Mouse (Mus musculus) megakaryocyte, embryonic 14.5 days (primary cell): ENCODE measurements at regions not wholly inside any gene's neighbourhood (a gene's known extent, or its start where the extent isn't known, plus 50 kb on each side); places are given as distances from the start of the nearest gene placed in this dataset.

Source experiments
- H3K27me3 ChIP-seq: replicated peaks from 2 replicates; pipeline ENCODE3; 2012; ENCODE audit warnings: inconsistent platforms
- H3K36me3 ChIP-seq: replicated peaks from 2 replicates; pipeline ENCODE3; 2012; ENCODE audit warnings: low read length, inconsistent platforms, mixed read lengths
- H3K4me1 ChIP-seq: 2 replicates; pipeline ENCODE4 v1.6.1; 2012; ENCODE audit warnings: inconsistent platforms
- H3K4me3 ChIP-seq: replicated peaks from 2 replicates; pipeline ENCODE3; 2012; ENCODE audit warnings: moderate library complexity, mild to moderate bottlenecking, inconsistent platforms
- H3K9me3 ChIP-seq: 2 replicates; pipeline ENCODE4 v1.6.1; 2012; ENCODE audit warnings: inconsistent platforms
- FLI1 ChIP-seq: IDR thresholded peaks from 2 replicates; pipeline ENCODE4 v1.6.1; 2012; ENCODE audit warnings: low read length, inconsistent platforms, mixed read lengths
- GATA1 ChIP-seq: IDR thresholded peaks from 3 replicates; pipeline ENCODE4 v1.6.1; 2012; ENCODE audit warnings: mixed read lengths, low read length, inconsistent platforms, borderline replicate concordance

DNA sequence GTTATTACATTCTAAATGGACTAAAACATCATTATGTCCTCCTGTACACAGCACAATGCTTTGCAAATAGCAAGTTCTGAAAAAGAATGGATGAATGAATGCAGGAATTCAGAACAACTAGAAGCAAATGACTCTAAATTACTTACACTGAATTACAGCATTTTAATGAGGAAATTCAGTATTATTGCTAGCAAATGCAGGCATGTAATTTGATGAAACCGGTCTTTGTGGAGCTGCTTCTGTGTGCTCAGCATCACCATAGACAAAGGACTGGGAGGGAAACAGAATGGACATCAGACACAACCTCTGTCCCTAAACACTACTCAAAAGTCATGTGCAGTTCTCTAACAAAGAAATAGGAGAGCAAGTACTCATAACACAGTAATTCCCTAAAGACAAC is 137.4 kb upstream of the Cdyl start:
- H3K9me3 ChIP-seq, result no peaks in the 10 kb centered on the region
- H3K4me1 ChIP-seq, result no peaks in the 10 kb centered on the region
- peaks cover 5% of the 10 kb centered on the region for H3K27me3 ChIP-seq

DNA sequence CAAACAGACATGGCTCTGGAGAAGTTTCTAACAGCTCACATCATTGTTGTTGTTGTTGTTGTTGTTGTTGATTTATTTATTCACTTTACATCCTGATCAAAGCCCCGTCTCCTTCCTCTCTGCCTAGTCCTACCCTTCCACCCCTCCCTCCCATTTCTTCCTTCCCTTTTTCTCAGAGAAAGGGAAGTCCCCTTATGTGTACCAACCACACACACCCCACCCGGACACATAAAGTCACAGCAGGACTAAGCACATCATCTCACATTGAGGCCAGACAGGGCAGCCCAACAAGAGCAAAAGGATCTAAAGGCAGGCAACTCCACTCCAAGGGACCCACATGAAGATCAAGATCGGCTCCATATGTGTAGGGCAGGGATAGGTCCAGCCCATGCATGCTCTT is 130.1 kb upstream of the Cdyl start:
- Histone ChIP-seq H3K27me3 (no peaks in the 10 kb centered on the region), H3K4me1 (no peaks in the 10 kb centered on the region), H3K9me3 (peaks cover 3% of the 10 kb centered on the region; the same call in 1 of the 2 replicates), H3K36me3 (no peaks in the 10 kb centered on the region), H3K4me3 (no peak overlapping the region)
- TF ChIP-seq FLI1 (no peak), GATA1 (no peak)

More for the DNA sequence above, 137.4 kb upstream of the Cdyl start:
- H3K36me3 ChIP-seq, result no peaks in the 10 kb centered on the region
- no peak overlapping the region for H3K4me3 ChIP-seq
- TF ChIP-seq FLI1, result no peak
- no peak for TF ChIP-seq GATA1

DNA sequence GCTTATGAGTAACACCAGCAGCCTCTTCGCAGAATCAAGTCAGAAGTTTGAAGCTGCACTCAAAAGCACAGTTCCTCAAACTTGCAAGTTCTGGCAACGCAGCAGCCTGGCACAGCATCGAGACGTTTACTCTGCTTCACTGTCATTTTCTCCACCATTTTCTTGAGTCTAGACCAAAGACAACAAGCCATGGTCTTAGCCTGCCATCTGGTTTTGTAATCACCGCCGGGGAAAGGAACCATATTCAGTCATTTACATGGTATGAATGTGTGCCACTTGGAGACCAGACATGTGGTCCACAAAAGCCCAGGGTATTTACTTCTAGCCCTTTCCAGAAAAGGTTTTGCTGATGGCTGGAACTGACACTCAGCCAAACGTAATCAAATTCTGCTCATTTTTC is 122.5 kb upstream of the Cdyl start:
- no peaks in the 10 kb centered on the region for H3K36me3 ChIP-seq
- TF ChIP-seq FLI1 (no peak), GATA1 (no peak)

DNA sequence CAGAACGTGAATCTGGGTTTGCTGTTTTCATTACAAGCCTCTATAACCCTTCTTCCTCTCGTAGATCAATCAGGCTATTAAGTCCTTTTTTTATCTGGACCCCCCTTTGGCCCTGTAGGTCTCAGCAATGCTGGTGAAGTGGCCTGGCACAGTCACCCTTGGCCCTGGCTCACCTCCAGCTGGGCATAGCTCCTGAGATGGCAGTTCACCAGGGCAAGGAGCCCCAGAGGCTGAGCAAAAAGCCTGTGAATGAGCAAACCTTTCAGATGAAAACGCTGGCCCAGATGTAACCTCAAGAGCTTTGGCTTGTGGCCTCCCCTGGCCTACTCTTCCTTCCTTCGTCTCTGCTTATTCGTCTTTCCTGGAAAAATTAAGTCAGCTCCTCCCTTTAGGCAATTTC is 121.7 kb upstream of the Cdyl start:
- Histone ChIP-seq H3K36me3 (no peaks in the 10 kb centered on the region), H3K4me3 (no peak overlapping the region), H3K9me3 (0 out of 2 replicates have a peak, but pooled peaks cover 2% of the 10 kb centered on the region), H3K27me3 (peaks cover 1% of the 10 kb centered on the region), H3K4me1 (no peaks in the 10 kb centered on the region)
- TF ChIP-seq GATA1 (no peak), FLI1 (no peak)

More for the DNA sequence above, 122.5 kb upstream of the Cdyl start:
- Histone ChIP-seq H3K27me3 (peaks cover 1% of the 10 kb centered on the region), H3K4me1 (no peaks in the 10 kb centered on the region), H3K4me3 (no peak overlapping the region), H3K9me3 (0 out of 2 replicates have a peak, but pooled peaks cover 2% of the 10 kb centered on the region)

DNA sequence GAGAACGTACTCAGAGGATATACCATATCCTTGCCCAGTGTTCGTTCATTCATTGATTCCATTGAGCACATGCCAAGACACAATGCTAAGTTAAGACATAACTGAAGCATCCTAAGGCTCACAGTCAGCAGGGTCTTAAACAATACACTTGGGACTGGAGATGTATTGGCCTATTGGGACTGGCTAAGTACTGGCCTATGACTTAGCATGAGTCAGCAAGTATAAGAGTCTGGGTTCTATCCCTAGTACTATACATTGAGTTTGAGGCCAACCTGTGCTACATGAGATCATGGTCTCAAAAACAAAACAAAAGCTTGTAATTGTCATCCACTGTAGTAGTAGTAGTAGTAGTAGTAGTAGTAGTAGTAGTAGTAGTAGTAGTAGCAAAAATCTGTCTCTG is 119.2 kb upstream of the Cdyl start:
- H3K4me3 ChIP-seq, result no peak overlapping the region
- 0 out of 2 replicates have a peak, but pooled peaks cover 2% of the 10 kb centered on the region for H3K9me3 ChIP-seq
- H3K4me1 ChIP-seq, result no peaks in the 10 kb centered on the region
- no peak for TF ChIP-seq FLI1
- no peak for TF ChIP-seq GATA1
- H3K36me3 ChIP-seq, result no peaks in the 10 kb centered on the region
- H3K27me3 ChIP-seq, result peaks cover 1% of the 10 kb centered on the region

DNA sequence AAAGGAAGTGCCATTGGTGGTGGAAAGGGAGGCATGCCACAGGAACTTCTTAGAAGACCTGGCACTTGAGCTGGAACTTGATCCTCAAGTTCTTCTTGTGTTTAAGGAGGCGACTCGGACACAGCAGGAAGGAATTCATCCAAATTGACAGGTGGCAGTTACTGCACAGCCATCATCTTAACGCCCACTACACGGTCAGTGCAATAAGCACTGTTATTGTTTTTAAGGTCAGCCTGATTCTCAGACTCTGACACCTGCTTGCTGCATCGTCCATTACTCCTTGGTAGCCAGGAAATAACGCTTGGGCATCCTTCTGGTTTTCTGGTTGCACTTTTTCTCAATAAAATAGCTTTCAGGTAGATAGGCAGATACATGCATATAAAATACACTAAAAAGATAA is 118.6 kb upstream of the Cdyl start:
- H3K4me3 ChIP-seq, result no peak overlapping the region
- H3K9me3 ChIP-seq, result 0 out of 2 replicates have a peak, but pooled peaks cover 2% of the 10 kb centered on the region
- TF ChIP-seq GATA1, result no peak
- no peak for TF ChIP-seq FLI1
- peaks cover 1% of the 10 kb centered on the region for H3K27me3 ChIP-seq
- no peaks in the 10 kb centered on the region for H3K36me3 ChIP-seq
- H3K4me1 ChIP-seq, result no peaks in the 10 kb centered on the region

DNA sequence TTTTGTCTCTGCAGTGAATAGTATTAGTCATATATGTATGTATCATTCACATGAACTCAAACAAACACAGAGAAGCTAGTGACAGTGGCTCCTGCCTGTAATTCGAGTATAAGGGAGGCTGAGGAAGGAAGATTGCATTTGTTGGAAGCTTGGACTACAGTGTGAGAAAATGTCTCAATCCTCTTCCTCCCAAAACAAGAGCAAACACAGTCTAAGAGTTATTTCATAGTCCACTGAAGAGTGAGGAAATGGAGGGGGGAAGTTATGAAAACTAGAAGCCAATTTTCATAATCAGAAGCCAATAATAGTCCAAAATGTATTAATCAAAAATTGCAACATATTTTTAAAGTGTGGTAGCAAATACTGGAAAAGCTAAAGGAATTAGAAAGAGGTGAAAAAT is 95.6 kb upstream of the Cdyl start:
- Histone ChIP-seq H3K9me3 (peaks cover 12% of the 10 kb centered on the region; the same call in 1 of the 2 replicates), H3K4me1 (no peaks in the 10 kb centered on the region), H3K4me3 (no peak overlapping the region), H3K27me3 (no peaks in the 10 kb centered on the region), H3K36me3 (no peaks in the 10 kb centered on the region)
- no peak for TF ChIP-seq FLI1
- no peak for TF ChIP-seq GATA1

DNA sequence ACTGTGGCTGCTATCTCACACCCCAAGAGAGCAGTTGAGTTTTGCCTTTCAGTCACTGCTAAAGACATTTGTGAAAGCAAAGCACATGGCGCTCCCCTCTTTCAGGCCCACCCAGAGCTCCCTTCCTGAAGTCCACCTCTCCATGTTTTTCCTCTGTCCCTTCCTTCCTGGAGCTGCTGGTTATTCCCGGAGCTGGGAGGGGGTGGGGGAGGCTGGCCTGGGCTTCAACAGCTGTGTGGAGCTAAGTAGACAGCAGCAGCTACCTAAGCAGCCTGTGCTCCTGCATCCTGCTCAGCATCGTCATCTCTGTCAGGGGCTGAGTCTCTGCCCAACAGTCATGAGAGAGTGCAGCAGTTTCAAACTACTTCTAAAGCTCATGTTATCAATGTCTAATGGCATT is 78.0 kb upstream of the Cdyl start:
- Histone ChIP-seq H3K27me3 (no peaks in the 10 kb centered on the region), H3K4me1 (0 out of 2 replicates have a peak, but pooled peaks cover 3% of the 10 kb centered on the region), H3K4me3 (no peak overlapping the region), H3K36me3 (no peaks in the 10 kb centered on the region), H3K9me3 (peaks cover 7% of the 10 kb centered on the region)
- TF ChIP-seq GATA1, result no peak
- no peak for TF ChIP-seq FLI1

DNA sequence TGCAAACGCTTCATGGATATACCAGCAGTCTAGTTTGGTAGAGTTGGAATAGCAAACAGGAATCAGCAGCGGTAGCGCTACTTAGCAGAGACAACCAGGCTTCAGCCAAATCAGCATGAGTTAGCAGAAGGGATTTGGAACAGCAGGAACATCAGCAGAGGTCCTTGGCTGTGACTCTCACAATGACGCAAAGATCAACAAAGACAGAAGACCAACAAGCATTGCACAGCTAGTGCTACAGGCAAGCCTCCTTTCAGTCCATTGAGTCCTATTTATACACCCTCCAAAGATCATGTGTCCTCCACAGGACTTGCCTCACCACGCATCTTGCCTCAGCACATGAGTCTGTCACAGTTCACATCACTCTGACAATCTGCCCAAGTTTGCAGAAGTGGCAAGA is 61.6 kb upstream of the Cdyl start:
- Histone ChIP-seq H3K4me3 (no peak overlapping the region), H3K9me3 (peaks cover 33% of the 10 kb centered on the region), H3K36me3 (no peaks in the 10 kb centered on the region), H3K27me3 (no peaks in the 10 kb centered on the region), H3K4me1 (peaks cover 11% of the 10 kb centered on the region)
- TF ChIP-seq GATA1, result no peak

DNA sequence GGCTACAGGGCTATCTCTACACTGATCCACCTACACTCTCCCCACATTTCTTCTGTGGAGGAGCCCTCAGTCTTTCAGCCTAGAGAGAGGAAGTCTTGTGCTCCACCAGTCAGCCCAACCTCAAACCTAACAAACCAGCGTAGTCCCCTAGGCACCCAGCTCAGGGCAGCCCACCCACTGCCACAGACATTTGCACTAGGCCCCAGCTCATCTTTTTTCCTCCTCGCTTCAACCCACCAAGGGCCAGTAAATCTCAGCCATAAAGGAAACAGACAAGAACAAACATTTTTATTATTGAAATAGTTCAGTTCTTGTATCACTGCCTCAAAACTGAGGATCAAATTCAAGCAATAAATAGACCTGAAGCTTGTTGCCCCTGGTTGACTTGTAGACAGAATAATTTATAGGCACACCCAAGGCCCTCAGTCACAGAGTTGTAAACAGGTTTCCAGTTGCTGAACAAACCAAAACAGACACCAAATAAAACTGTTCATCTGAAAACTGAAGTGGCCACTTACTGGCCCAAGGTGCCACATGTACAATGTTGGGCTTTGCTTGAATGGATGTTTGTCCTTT is 58.0 kb upstream of the Cdyl start:
- Histone ChIP-seq H3K27me3 (no peaks in the 10 kb centered on the region), H3K9me3 (peaks cover 45% of the 10 kb centered on the region), H3K36me3 (no peaks in the 10 kb centered on the region), H3K4me1 (peaks cover 13% of the 10 kb centered on the region), H3K4me3 (no peak overlapping the region)
- no peak for TF ChIP-seq FLI1
- no peak for TF ChIP-seq GATA1

DNA sequence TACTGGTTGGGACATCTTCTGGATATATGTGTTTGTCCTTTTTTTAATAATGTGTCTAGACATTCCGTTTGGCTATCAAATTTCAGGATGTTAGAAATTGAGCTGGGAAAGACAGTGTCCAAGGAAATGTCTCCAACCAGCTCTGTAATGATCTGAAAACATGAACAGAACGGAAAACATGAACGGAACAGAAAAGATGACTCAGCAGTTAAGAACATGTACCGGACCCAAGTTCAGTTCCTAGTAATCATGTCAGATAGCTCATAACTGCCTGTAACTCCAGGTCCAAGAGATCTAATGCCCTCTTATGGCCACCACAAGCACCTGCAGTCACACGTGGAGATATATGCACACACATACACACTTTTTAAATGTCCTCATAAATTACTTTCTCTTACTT is 56.6 kb upstream of the Cdyl start:
- H3K9me3 ChIP-seq, result peaks cover 41% of the 10 kb centered on the region
- H3K36me3 ChIP-seq, result no peaks in the 10 kb centered on the region
- H3K4me3 ChIP-seq, result no peak overlapping the region
- no peaks in the 10 kb centered on the region for H3K27me3 ChIP-seq
- H3K4me1 ChIP-seq, result peaks cover 19% of the 10 kb centered on the region
- TF ChIP-seq GATA1 (no peak), FLI1 (no peak)
